Mouse (Mus musculus) embryonic facial prominence, embryonic 12.5 days (tissue): ENCODE results near the gene Pitpnm2. TPM values are rescaled to one million over a fixed set of nuclear protein-coding genes. Genes with fewer than 3 reads are reported as not detected.
A peak's percentile ranks its signal among the peaks of the same experiment; 100 is the strongest.

ENCODE experiments used
- ATAC-seq: fragments of 200-750 bp; cut with Nextera tagmentation; 2 replicates; pipeline ENCODE4 v1.8.0; 2017; ENCODE audit not compliant: insufficient number of reproducible peaks, insufficient read depth, low FRiP score, low TSS enrichment
- H3K27ac ChIP-seq: fragments of 300-500 bp; sonication (generic); 2 replicates; pipeline ENCODE4 v1.5.1; 2016; ENCODE audit warnings: mild to moderate bottlenecking
- H3K27me3 ChIP-seq: fragments of 300-500 bp; sonication (generic); 2 replicates; pipeline ENCODE4 v1.6.1; 2016; ENCODE audit warnings: mild to moderate bottlenecking, moderate library complexity
- H3K36me3 ChIP-seq: fragments of 300-500 bp; sonication (generic); 2 replicates; pipeline ENCODE4 v1.6.1; 2016; ENCODE audit warnings: mild to moderate bottlenecking
- H3K4me1 ChIP-seq: fragments of 300-500 bp; sonication (generic); 2 replicates; pipeline ENCODE4 v1.6.1; 2016
- H3K4me2 ChIP-seq: fragments of 300-500 bp; sonication (generic); replicated peaks from 2 replicates; pipeline ENCODE4 v1.6.1; 2016; ENCODE audit warnings: mild to moderate bottlenecking, moderate library complexity
- H3K4me3 ChIP-seq: fragments of 300-500 bp; sonication (generic); 2 replicates; pipeline ENCODE4 v1.5.1; 2016; ENCODE audit warnings: mild to moderate bottlenecking
- H3K9ac ChIP-seq: fragments of 300-500 bp; sonication (generic); 2 replicates; pipeline ENCODE4 v1.6.1; 2016; ENCODE audit warnings: mild to moderate bottlenecking, moderate library complexity
- H3K9me3 ChIP-seq: fragments of 300-500 bp; sonication (generic); 2 replicates; pipeline ENCODE4 v1.6.1; 2016; ENCODE audit warnings: mild to moderate bottlenecking, moderate library complexity
- WGBS: fragments of 180-500 bp; shearing (Covaris S2); methylation state at CpG from one replicate; pipeline ENCODE4 v1.1.7; 2016; 5-methylcytosine and 5-hydroxymethylcytosine counted together
- polyA plus RNA-seq: library from polyadenylated mRNA; unstranded; fragments of >200 nt; fragmentation: Nextera tagmentation; extraction: Ambion mirVana; gene quantifications from 2 replicates; pipeline ENCODE4 v1.2.1, GENCODE M21; 2016

The Pitpnm2 gene
- polyA plus RNA-seq, 1 experiment from 2014 or later = 4.4 TPM

GRCm38 (mm10) chr5:124247296-124247695 lies 2.3 kb downstream of the Pitpnm2 start:
- 40% methylated on average over 7 of the region's 7 CpGs for WGBS
- ATAC-seq = no peak
- peaks cover 18% of the 10 kb centered on the region; the same call in 1 of the 2 replicates for H3K36me3 ChIP-seq
- peaks cover 22% of the 10 kb centered on the region for H3K4me1 ChIP-seq
- H3K27me3 ChIP-seq = 0 out of 2 replicates have a peak, but pooled peaks cover 3% of the 10 kb centered on the region
- no peak overlapping the region for H3K9ac ChIP-seq
- no peak overlapping the region for H3K4me3 ChIP-seq
- no peak overlapping the region for H3K4me2 ChIP-seq
- no peaks in the 10 kb centered on the region for H3K9me3 ChIP-seq
- no peak overlapping the region for H3K27ac ChIP-seq

GRCm38 (mm10) chr5:124244885-124245284 lies 4.7 kb downstream of the Pitpnm2 start:
- H3K4me1 ChIP-seq = peaks cover 34% of the 10 kb centered on the region
- ATAC-seq = no peak
- no peak overlapping the region for H3K9ac ChIP-seq
- no peak overlapping the region for H3K4me3 ChIP-seq
- H3K4me2 ChIP-seq = no peak overlapping the region
- H3K36me3 ChIP-seq = peaks cover 18% of the 10 kb centered on the region; the same call in 1 of the 2 replicates
- WGBS = 91% methylated on average over 7 of the region's 7 CpGs
- no peak overlapping the region for H3K27ac ChIP-seq
- 0 out of 2 replicates have a peak, but pooled peaks cover 3% of the 10 kb centered on the region for H3K27me3 ChIP-seq
- H3K9me3 ChIP-seq = no peaks in the 10 kb centered on the region

GRCm38 (mm10) chr5:124244449-124244848 lies 5.1 kb downstream of the Pitpnm2 start:
- H3K4me2 ChIP-seq = no peak overlapping the region
- no peak for ATAC-seq
- no peak overlapping the region for H3K27ac ChIP-seq
- peaks cover 34% of the 10 kb centered on the region for H3K4me1 ChIP-seq
- H3K27me3 ChIP-seq = 0 out of 2 replicates have a peak, but pooled peaks cover 3% of the 10 kb centered on the region
- 94% methylated on average over 8 of the region's 8 CpGs for WGBS
- no peak overlapping the region for H3K4me3 ChIP-seq
- no peak overlapping the region for H3K9ac ChIP-seq
- no peaks in the 10 kb centered on the region for H3K9me3 ChIP-seq
- H3K36me3 ChIP-seq = peaks cover 18% of the 10 kb centered on the region; the same call in 1 of the 2 replicates

- H3K4me3 ChIP-seq = no peak overlapping the region
- peaks cover 18% of the 10 kb centered on the region; the same call in 1 of the 2 replicates for H3K36me3 ChIP-seq
- H3K27me3 ChIP-seq = 0 out of 2 replicates have a peak, but pooled peaks cover 3% of the 10 kb centered on the region
- 83% methylated on average over 9 of the region's 9 CpGs for WGBS
- no peak overlapping the region for H3K4me2 ChIP-seq
- peaks cover 28% of the 10 kb centered on the region for H3K4me1 ChIP-seq
- no peak overlapping the region for H3K27ac ChIP-seq
- H3K9me3 ChIP-seq = no peaks in the 10 kb centered on the region
- ATAC-seq = no peak
- H3K9ac ChIP-seq = no peak overlapping the region
These were observed 6.2 kb downstream of the Pitpnm2 start for GRCm38 (mm10) chr5:124243236-124243901.

GRCm38 (mm10) chr5:124241686-124242444 lies 7.7 kb downstream of the Pitpnm2 start:
- Histone ChIP-seq H3K9me3 (no peaks in the 10 kb centered on the region), H3K9ac (no peak overlapping the region), H3K27ac (peak overlapping the region; percentile 46; the same call in 1 of the 2 replicates), H3K36me3 (peaks cover 18% of the 10 kb centered on the region; the same call in 1 of the 2 replicates), H3K4me3 (no peak overlapping the region), H3K27me3 (no peaks in the 10 kb centered on the region), H3K4me1 (peaks cover 18% of the 10 kb centered on the region), H3K4me2 (peak overlapping the region; percentile 24; the same call in 1 of the 2 replicates)
- WGBS = 35% methylated on average over 10 of the region's 10 CpGs
- ATAC-seq = no peak

GRCm38 (mm10) chr5:124240841-124241685 lies 8.5 kb downstream of the Pitpnm2 start:
- Histone ChIP-seq H3K36me3 (peaks cover 18% of the 10 kb centered on the region; the same call in 1 of the 2 replicates), H3K27me3 (no peaks in the 10 kb centered on the region), H3K4me1 (peaks cover 18% of the 10 kb centered on the region), H3K9ac (no peak overlapping the region), H3K27ac (0 out of 2 replicates have a peak overlapping the region, but pooled peaks have one; percentile 46), H3K9me3 (no peaks in the 10 kb centered on the region), H3K4me3 (no peak overlapping the region), H3K4me2 (peak overlapping the region; percentile 24; the same call in 1 of the 2 replicates)
- peak; percentile 18; the same call in 1 of the 2 replicates for ATAC-seq
- 38% methylated on average over 22 of the region's 22 CpGs for WGBS

- Histone ChIP-seq H3K9me3 (no peaks in the 10 kb centered on the region), H3K9ac (no peak overlapping the region), H3K4me1 (peaks cover 23% of the 10 kb centered on the region), H3K4me2 (no peak overlapping the region), H3K36me3 (no peaks in the 10 kb centered on the region), H3K27me3 (no peaks in the 10 kb centered on the region), H3K4me3 (no peak overlapping the region), H3K27ac (no peak overlapping the region)
- ATAC-seq = no peak
- 81% methylated on average over 4 of the region's 4 CpGs for WGBS
These were observed 13.4 kb downstream of the Pitpnm2 start for GRCm38 (mm10) chr5:124236180-124236579.

- no peaks in the 10 kb centered on the region for H3K27me3 ChIP-seq
- H3K36me3 ChIP-seq = no peaks in the 10 kb centered on the region
- no peak overlapping the region for H3K9ac ChIP-seq
- peaks cover 15% of the 10 kb centered on the region; the same call in 1 of the 2 replicates for H3K4me1 ChIP-seq
- WGBS = 94% methylated on average over 6 of the region's 6 CpGs
- H3K9me3 ChIP-seq = no peaks in the 10 kb centered on the region
- H3K4me3 ChIP-seq = no peak overlapping the region
- H3K4me2 ChIP-seq = no peak overlapping the region
- ATAC-seq = no peak
- no peak overlapping the region for H3K27ac ChIP-seq
These were observed 14.8 kb downstream of the Pitpnm2 start for GRCm38 (mm10) chr5:124234778-124235177.

- Histone ChIP-seq H3K36me3 (no peaks in the 10 kb centered on the region), H3K4me1 (peaks cover 15% of the 10 kb centered on the region; the same call in 1 of the 2 replicates), H3K4me2 (no peak overlapping the region), H3K27ac (no peak overlapping the region), H3K27me3 (no peaks in the 10 kb centered on the region), H3K4me3 (no peak overlapping the region), H3K9me3 (no peaks in the 10 kb centered on the region), H3K9ac (no peak overlapping the region)
- 51% methylated on average over 12 of the region's 12 CpGs for WGBS
- no peak for ATAC-seq
These were observed 15.5 kb downstream of the Pitpnm2 start for GRCm38 (mm10) chr5:124233874-124234661.

GRCm38 (mm10) chr5:124233144-124233465 lies 16.5 kb downstream of the Pitpnm2 start:
- no peak for ATAC-seq
- H3K27me3 ChIP-seq = no peaks in the 10 kb centered on the region
- H3K36me3 ChIP-seq = no peaks in the 10 kb centered on the region
- H3K4me3 ChIP-seq = no peak overlapping the region
- peaks cover 15% of the 10 kb centered on the region; the same call in 1 of the 2 replicates for H3K4me1 ChIP-seq
- no peak overlapping the region for H3K4me2 ChIP-seq
- H3K9me3 ChIP-seq = no peaks in the 10 kb centered on the region
- no peak overlapping the region for H3K9ac ChIP-seq
- 74% methylated on average over 8 of the region's 8 CpGs for WGBS
- no peak overlapping the region for H3K27ac ChIP-seq
